Mouse (Mus musculus): ENCODE results near the gene Snrnp25. TPM values are rescaled to one million over a fixed set of nuclear protein-coding genes. Genes with fewer than 3 reads are reported as not detected.
A peak's percentile ranks its signal among the peaks of the same experiment; 100 is the strongest.

Gene Snrnp25
- total RNA-seq, 2 experiments from 2014 or later, result 9.8 to 10.7 TPM

DNA sequence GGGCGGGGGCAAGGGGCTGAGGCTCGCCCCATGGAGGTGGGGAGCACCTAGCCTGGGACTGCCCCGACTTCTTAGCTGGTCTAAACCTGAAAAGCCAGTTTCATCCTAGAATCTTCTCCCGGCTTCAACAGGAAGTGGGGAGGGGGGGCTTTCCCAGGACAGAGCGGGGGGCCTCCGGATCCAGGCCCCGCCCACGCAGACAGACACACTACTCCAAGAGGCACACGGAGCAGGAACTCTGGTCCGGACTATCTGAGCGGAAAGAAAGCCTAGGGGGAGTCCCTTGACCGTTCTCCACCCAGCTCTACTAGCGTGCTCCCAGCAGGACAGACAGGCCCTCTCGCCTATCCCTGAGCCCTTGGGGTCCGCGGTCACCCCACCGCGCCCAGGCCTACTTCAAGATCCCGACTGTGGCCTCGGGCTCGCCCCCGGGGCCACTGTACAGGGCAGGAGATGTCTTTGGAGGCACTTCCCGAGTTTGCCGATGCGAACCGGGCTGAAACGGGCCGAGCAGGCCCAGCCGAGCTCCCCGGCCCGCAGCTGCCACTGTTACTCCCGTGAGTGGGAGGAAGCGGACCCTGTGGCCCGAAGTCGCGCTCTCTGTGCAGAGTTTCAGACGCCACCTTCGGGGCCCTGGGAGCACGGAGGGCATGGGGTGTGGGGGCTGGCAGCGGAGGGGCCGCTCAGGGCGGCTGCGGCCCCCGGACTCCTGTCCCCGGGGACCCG lies 16.2 kb downstream of the Snrnp25 start:
- intact Hi-C loops (cut with DNase I), result no loop called here
- peak; percentile 51 to 60 for DNase-seq

- peak; percentile 48 to 60 for DNase-seq
- intact Hi-C loops (cut with DNase I), result no loop called here
Measured at GRCm38 (mm10) chr11:32221951-32222409, 16.8 kb downstream of the Snrnp25 start, which contains the start of gene Rhbdf1. Gene Rhbdf1 (minus strand): TSS chr11:32222300.

- intact Hi-C loops (cut with DNase I), result no loop called here
- peak in 1 of 2 experiments; percentile 5 for DNase-seq
Measured at GRCm38 (mm10) chr11:32222570-32223194, 17.5 kb downstream of the Snrnp25 start.

GRCm38 (mm10) chr11:32223297-32223967 lies 18.2 kb downstream of the Snrnp25 start:
- peak in 1 of 2 experiments; percentile 3 for DNase-seq
- intact Hi-C loops (cut with DNase I), result no loop called here

- intact Hi-C loops (cut with DNase I), result no loop called here
Measured at GRCm38 (mm10) chr11:32224468-32225139, 19.4 kb downstream of the Snrnp25 start.

GRCm38 (mm10) chr11:32225222-32226104 lies 20.2 kb downstream of the Snrnp25 start:
- DNase-seq, result peak in 1 of 2 experiments; percentile 37
- intact Hi-C loops (cut with DNase I), result no loop called here

More at GRCm38 (mm10) chr11:32224468-32225139, 19.4 kb downstream of the Snrnp25 start:
- DNase-seq, result peak; percentile 82 to 90

DNA sequence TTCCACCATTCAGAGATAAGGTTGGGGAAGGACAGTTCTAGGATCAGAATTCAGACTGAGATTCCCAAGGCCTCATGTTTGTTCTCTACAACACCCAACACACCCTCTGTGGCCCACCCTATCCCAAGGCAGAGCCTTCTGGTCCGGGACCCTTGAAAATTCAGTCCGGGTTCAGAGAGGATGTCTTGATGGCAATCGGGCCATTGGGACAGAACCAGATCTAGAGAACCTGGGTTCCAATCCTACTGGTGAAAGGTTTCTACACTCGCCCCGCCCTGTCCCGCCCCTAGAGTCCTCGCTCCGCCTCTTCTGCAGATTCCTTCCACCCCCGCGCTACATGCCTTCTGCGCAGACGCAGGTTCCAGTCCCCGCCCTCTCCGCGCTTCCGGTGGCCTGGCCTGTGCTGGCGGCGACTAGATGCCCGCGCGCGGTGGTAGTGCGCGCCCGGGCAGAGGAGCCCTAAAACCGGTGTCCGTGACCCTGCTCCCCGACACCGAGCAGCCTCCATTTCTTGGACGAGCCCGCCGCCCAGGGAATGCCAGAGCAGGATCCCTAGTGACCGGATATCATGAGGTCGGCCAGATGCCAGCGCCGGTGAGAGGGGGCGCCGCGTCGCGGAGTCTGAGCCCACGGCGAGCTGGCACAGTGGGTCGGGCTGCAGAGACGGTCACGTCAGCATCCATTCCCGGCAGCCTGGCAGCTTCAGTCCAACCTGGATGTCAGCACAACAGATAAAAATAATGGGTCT lies 21.1 kb downstream of the Snrnp25 start, which contains the start of gene Mpg:
Gene Mpg, plus strand, starts transcription at position 382 of the 748 bp plus-strand sequence.
- intact Hi-C loops (cut with DNase I), result no loop called here
- DNase-seq, result peak; percentile 85 to 89

GRCm38 (mm10) chr11:32227041-32227440 lies 21.8 kb downstream of the Snrnp25 start:
- intact Hi-C loops (cut with DNase I), result no loop called here
- no peak for DNase-seq

- intact Hi-C loops (cut with DNase I), result no loop called here
- DNase-seq, result no peak
Measured at GRCm38 (mm10) chr11:32227555-32227954, 22.3 kb downstream of the Snrnp25 start.

DNA sequence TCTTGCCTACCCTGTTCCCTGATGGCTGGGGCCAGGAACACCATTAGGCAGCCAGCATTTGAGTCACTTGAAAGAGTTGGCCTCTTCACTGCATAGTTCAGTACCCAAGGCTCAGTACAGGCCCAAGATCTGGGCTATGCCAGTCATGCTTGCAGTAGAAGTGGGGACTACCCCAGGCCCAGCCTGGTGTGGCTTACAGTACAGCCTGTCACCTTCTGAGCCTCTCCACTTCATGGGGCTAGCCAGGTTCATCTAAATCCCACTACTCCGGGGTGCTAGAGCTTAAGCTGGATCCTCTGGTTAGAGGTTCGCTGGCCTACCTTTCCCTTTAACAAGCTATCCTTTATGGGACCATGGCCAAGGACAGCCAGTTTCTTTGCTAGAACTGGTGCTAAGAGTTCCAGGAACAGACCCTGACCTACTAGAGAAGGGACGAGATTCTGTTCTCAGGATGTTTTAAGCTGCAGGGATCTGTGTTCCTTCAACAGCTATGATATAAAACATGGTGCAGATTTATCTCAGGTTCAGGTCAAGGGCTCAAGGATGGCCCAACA lies 23.2 kb downstream of the Snrnp25 start:
- intact Hi-C loops (cut with DNase I), result no loop called here

DNA sequence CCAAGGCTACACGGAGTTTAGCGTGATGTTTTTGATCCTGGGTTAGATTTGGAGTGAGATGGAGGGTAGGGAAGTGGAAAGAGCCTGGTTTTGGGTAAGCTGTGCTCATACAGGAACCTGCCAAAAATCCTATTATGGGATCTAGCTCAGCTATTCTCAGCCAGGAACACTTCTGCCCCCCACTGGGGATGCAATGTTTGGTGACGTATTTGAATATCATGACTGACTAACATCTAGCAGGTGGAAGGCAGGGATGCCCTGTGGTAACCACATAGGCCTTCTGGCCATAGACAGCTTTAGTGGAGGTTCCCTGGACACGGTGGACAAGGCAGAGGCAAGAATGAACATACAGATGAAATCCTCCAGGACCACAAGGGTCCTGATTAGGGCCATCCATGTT lies 25.0 kb downstream of the Snrnp25 start:
- intact Hi-C loops (cut with DNase I), result no loop called here
- no peak for DNase-seq

More for the DNA sequence above, 23.2 kb downstream of the Snrnp25 start:
- DNase-seq, result no peak

DNA sequence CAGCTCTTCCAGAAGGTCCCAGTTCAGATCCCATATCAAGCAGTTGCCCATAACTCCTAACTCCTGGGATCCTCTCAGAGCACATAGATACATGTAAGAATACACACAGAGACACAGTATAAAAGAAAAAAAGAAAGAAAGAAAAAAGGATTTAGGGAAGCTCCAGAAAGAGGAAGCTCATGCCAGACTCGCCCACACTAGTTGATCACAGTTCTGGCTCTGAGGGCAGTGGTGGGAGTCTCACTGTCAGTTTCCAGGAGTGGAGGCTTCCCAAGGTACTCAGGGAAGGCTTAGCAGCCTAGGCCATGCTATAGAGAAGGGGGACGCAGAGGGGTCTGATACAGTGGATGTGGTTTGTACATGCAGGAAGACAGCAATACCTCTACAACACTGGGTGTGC lies 25.9 kb downstream of the Snrnp25 start:
- intact Hi-C loops (cut with DNase I), result no loop called here
- no peak for DNase-seq

DNA sequence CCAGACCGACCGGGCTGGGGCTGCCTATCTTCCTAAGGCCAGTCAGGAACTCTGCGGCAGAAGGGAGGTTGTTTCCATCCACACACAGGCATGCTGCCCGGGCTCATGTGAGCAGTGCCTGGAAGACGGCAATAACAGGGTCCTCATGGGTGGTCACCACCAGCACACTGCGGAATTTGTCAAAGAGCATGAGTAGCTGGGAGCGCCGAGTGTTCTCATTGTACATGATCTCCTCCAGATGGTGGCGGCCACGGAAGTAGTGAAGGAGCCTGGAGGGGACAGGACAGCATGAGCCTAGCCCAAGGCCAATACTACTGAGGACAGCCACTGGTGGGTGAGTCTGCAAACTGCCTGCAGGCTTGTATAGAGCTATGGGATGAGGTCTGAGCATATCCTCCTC lies 27.6 kb downstream of the Snrnp25 start:
- no peak for DNase-seq
- intact Hi-C loops (cut with DNase I), result no loop called here

- intact Hi-C loops (cut with DNase I), result no loop called here
- no peak for DNase-seq
Measured at GRCm38 (mm10) chr11:32233895-32234294, 28.7 kb downstream of the Snrnp25 start.

- intact Hi-C loops (cut with DNase I), result no loop called here
- DNase-seq, result no peak
Measured at GRCm38 (mm10) chr11:32234816-32235485, 29.7 kb downstream of the Snrnp25 start.

DNA sequence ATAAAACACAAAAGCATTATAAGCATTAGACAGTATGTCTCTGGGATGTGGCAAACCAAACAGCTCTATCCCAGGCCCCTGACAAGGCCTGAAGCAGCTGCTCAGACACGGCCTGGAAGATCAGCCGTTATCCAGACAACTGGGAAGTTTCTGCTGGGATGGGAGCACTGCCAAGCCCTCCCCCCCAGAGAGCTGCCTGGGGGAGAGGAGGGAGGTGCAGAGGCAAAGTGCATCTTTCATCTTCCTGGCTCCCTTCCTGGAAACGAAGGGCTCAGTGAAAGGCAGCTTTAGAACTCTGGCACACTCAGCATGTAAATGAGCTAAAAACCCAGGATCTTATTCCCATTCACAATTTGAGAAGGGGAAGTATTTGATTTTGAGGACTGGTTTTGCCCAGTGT lies 30.4 kb downstream of the Snrnp25 start:
- peak; percentile 60 to 77 for DNase-seq
- intact Hi-C loops (cut with DNase I), result no loop called here

DNA sequence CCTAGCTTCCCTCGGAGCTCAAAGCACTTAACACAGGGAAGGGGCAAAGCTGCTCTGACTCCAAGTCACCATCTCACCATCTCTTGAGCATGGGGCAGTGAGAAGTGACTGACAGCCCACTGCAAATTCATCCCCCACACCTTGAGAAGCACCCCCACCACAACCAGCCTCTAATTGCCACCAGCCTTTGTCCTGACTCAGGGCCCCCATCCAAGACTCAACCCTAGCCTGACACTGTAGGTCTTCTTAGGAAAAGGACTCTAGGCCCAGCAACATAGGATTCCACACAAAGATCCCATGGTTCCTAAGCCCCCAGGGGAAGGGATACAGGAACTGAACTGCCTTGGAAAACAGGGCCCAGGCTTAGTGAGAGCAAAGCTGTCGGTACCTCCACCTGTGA lies 30.9 kb downstream of the Snrnp25 start:
- intact Hi-C loops (cut with DNase I), result no loop called here
- no peak for DNase-seq
